Mouse (Mus musculus): ENCODE measurements around the gene Vps9d1.
A peak's percentile ranks its signal among the peaks of the same experiment; 100 is the strongest.

Gene Vps9d1

DNA sequence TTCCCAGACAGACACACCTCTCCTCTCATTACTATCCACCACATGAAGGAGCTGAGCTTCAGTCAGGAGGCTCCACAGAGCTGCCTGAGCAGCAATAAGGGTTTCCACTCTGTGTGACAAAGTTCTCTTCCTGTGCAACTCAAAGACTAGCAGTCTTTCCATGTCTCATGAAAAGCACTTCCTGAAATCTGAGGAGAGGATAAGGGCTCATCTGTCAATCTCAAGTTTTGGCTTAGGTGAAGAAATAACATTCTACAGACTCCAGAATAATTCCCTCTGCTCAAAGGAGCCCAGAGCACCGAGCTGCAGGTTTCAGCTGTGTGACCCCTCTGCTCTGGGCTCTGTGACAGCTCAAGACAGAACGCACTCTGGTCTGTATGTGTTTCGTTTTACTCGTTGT lies 1.2 kb downstream of the Vps9d1 start:
- DNase-seq, result no peak

DNA sequence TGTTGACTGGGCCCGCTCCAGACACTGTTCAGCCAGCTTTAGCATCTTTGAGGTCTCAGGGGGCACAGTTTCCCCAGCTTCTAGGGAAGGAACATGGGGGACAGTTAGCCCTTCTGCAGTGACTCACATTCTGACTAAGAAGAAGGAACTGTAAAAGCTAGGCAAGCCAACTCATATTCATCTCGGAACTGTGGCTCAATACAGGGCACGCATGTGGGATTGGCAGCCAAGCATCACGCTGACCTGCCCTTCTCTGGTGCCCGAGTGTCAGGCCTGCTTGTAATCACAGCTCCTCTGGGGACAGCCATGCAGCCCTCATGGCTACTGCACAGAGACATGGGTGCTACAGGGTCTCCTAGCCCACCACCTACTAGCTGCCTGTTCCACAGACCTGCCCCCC lies 3.2 kb downstream of the Vps9d1 start:
- DNase-seq, result no peak

DNA sequence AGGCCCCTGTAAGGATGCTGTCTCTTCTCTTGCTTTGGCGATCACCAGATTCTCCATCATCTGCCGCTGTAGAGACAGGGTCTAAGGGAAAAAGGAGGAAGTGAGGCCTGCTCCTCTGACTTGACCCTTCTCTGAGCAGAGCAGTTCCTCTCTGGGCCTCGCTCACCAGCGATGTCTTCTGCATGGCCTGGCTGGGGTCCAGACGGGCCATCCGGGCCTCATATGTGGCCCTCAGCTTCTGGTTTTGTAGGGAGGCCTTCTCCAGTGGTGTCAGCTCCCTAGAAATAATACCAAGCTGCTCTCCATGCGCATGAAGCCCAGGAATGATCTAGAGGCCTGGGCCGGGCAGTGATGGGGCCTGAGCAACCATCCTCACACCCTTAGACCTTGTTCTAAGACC lies 5.6 kb downstream of the Vps9d1 start:
- DNase-seq, result no peak

DNA sequence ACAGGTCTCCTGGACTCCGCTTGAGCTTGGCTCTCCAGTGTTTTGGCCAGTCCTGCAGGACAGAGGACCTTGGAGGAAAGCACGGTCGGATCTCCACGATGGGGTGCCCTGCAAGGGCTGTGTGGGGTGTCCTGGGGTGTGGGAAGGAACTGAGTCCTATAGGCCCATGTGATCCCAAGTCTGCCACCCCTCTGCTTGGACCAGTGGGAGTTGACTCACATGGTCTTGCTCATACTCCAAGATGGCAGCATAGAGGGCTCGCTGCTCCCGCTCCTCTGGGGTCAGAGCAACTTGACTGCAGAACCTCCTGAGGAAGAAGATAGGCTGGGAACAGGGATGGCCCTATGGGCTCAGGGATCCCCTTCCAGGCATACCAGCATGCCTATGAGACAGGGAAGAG lies 6.4 kb downstream of the Vps9d1 start:
- no peak for DNase-seq

DNA sequence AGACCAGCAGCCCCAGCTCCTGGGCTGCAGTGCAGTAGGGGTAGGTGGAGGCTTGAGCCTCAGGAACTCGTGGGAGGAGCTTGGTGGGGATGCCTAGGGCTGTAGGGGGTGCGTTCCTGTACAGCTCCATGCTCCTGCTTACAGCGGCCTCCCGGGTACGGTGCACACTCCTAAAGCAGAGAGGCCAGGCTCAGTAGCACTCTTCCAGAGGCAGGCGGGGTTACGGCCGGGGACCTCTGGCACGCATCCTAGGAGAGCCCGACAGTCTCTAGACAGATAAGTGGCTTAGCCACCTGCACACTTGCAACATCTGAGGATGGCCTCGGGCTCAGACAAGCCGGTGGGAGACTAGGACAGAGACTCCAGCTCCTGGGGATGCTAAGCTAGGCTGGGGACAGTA lies 8.6 kb downstream of the Vps9d1 start:
- no peak for DNase-seq

DNA sequence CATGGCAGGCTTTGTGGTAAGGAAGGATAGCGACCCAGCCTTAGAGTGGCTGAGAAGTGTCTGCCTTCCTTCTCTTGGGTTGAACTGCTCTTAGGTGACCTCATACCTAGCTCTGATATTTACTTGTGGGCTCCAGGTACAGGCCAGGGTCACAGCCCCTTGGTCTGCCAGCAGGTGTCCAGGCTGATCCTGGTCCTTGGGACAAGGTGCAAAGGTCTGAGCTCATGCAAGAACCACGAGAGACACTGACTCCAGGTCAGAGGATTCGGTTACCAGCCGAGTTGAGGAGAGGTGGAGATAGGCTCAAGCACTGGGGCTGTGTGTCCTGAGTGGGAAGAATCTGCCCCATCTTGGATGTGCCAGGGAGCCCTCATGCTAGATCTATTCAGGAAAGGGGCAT lies 9.8 kb downstream of the Vps9d1 start:
- DNase-seq, result no peak

DNA sequence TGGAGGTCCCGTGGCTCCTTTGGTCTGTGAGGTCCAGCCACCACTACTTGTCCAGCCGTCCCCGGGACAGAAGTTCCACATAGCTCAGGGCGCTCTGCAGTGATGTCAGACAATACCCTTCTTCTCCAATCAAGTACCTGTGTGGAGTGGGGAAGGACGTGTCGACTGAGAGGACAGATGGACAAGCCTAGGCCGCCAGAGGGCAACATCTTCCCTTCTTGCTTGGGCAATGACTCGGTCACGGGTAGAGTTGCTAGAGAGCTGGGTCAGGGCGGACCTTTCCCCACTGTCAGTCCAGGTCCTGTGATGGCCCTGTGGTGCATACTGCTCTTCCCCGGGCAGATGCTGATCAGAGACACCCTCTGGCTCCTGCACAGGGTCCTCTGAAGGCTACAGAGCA lies 11.1 kb downstream of the Vps9d1 start:
- no peak for DNase-seq

DNA sequence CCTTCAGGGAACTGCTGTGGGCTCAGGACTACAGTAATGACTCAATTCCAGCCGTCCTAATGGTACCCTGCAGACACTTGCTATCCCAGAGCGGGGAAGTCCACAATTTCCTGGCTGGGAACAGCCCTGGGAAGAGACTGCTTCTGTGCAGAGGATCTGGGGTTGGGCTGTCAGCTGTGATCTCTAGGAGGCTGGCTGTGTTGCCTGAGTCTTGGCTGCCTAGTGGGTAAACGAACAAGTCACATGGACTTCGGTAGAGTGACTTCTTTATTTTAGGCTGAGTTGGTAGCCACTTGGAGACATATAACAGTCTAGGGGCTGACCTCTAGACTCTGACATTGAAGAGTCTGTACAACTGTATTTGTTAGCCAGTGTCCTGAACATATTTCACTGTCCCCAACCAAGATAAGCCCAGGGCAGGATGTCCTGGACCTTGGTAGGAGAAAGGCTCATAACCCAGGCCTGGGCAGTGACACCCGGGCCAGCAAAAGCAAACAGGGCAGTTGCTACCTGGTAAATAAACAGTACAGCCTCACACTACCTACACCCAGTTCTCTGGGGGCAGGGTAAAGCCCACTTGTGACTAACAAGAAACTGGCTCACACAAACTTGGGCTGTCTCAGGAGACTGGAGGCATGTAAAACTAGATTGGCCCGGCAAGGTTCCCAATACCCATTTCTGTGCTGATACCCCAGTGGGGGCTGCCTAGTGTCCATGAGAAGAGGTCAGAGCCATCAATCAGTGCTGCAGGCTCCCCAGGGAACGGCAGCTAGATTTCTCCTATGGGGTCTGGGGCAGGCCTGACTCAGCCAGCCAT lies 11.8 kb downstream of the Vps9d1 start:
- no peak for DNase-seq

DNA sequence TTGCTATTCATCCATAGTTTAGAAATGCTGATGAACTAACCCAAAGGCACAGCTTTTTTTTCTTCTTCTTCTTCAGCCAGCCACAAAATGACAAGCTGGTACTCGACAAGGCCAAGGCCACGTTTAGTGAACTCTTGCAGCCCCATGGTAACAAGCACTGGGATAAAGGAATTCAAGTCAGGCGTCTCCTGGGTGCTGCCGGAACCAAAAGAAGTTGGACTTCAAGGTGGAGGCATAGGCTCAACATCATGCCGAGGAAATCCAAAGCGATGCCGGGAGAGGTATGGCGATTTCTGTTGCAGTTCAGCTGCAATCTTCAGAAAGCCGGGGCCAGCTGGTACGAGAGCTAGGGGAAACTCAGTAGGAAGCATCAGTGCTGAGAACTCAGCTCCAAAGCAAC lies 14.8 kb downstream of the Vps9d1 start:
- DNase-seq, result no peak

DNA sequence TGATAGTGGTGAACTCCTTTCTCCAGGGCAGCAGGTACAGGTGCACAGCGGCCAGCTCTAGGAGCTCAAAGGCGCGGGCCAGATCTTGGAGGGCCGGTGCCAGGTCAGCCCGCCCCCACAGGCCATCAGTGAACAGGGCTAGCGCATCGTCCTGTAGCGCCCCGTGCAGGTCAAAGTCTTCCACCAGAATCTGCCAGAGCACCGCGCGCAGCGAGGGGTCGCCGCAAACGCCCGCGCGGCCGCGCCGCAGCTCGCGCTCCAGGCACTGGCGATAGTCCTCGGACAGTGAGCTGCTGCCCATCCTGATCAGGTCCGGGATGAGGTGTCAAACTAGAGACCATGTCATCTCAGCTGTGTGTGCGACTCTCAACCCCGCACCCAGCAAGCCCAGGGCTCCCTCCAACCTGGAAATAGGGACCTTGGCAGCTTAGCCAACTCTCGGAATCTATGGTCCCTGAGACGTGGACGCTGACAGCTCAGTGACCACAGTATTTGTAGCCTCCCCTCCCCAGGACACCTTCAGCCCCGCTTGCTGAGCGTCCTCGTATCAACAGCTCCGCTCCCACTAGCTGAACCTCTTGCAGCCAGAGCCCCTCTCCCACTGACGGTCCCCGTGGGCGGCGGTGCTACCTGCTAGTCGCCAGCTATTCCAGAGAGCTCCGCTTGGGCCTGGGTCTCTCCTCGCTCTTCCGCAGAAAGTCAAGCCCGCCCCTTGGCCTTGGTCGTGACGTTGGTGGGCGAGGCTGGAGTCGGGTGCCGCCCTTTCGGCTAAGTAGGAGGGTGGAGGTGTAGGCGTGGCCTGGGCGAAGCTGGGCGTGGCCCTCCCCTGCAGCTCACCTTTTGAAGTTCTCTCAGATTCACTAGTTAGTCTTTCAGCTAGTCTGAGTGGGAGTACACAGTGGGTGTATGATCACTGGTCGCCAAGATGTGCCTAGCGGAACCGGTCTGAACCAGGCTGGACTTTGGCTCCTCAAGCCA lies 18.3 kb downstream of the Vps9d1 start, which contains the start of gene Spata2l:
Spata2l (minus strand) TSS at position 714 of the 978 bp plus-strand sequence.
- DNase-seq, result peak; percentile 84 to 87

DNA sequence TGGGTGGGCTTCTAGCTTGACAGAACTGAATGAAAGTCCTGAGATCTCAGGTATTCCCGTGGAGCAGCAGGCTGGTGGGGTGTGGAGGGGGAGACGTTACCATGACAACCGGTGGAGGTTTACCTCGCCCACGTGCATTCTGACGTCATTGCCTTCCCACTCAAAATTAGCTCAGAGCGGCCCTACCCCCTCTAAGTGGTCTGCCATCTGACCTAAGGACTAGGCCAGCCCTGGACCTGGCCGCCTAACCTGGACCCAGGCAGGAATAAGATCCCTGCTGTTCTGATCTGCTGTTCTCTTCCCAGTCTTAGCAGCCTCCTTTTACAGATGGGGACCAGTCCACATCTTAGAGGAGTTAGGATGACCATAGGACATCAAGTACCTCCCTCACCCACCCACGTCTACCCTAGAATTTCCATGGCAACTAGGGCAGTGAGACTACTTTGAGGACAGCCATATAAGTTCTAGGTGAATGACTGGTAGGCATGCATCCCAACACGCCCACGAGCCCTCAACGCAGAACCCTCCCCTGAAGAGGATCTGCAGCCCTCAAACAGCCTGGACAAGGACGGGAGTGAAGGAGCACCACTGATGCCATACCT lies 19.1 kb downstream of the Vps9d1 start:
- DNase-seq, result peak; percentile 58 to 69

DNA sequence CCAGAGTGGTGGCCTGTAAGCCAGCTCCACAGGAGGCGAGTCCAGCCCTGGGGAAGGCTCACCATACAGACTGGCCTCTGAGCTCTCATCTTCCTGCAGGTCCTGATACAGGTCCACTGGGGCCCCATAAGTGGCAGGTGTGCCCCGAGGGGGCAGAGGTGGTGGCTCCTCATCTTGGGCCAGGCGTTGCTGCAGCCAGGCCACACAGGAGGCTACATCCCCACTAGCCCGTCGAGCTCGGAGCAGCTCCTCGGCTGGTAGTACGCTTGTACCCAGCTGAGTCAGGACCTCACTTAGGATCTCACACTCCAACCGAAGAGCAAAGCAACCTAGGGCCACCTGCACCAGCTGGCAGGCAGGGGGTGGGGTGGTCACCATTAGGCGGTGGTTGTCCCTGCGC lies 20.4 kb downstream of the Vps9d1 start:
- DNase-seq, result no peak

DNA sequence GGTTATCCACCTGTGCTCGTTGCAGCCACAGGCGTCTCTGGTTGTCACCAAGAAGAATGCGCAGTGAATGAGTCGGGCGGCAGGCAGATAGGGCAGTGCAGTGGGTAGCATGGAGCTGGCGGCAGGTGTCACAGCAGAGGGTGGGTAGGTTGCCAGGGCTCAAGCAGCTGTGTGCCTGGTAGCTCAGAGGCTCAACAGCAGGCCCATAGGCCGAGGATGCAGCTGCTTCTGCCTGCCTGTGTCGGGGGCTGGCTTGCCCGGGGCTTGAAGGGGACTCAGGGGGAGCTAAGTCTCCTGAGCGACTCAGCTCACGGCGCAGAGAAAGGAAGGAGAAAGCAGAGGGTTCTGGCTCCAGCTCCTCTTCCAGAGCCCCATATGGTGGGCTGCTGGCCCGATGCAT lies 20.8 kb downstream of the Vps9d1 start:
- peak in 1 of 2 experiments; percentile 49 for DNase-seq

DNA sequence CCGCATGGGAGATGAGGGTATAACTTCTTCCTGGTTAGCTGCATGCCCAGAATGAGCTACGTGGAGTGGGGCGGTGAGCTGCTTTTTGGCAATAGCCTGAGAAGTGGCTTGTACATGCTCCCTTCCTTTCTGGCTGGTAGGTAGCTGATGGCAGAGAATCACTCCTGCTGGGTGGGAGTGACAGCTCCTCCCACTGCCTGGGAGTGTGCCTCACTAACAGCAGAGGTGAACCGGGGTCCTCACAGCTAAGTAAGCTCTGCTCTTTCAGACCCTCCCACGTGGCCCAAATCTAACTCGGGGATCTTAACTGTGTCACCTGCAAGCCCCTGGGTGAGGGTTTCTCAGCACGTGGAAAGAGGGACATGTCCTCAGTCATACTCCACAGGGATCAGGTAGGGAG lies 21.6 kb downstream of the Vps9d1 start:
- no peak for DNase-seq

DNA sequence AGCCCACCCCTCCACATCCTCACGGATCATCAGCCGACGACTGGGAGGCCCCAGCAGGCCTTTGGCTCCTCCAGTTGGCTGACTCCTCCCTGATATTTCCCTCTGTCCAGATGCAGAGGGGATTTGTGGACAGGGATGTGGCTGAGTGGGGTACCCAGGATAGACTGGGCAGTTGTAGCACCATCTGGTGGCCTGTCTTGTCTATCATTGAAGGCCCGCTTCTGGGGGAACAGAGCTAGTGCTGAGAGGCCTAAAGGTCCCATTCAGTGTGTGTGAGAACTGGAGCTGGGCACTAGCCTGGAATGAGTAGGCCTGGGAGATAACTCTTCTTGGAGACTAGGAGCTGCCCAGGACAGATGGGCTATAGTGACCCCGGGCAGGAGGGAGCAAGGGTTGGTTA lies 22.4 kb downstream of the Vps9d1 start:
- DNase-seq, result peak; percentile 31 to 44

DNA sequence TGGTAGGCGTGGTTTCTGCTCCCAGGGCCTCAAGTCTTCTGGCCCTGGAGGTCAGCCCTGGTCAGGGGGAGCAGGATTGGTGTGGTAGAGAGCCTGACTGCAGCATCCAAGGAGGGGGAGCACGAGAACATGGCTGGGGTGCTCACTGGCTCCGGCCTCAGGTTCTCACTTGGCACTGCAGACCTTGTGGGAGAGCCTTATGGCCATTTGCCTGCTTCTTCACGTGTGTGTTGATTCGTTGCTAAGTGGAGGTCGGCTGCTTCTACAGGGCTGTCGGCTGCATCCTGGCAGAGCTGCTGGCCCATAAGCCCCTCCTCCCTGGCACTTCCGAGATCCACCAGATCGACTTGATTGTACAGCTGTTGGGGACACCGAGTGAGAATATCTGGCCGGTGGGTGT lies 23.8 kb downstream of the Vps9d1 start:
- DNase-seq, result peak in 1 of 2 experiments; percentile 53

DNA sequence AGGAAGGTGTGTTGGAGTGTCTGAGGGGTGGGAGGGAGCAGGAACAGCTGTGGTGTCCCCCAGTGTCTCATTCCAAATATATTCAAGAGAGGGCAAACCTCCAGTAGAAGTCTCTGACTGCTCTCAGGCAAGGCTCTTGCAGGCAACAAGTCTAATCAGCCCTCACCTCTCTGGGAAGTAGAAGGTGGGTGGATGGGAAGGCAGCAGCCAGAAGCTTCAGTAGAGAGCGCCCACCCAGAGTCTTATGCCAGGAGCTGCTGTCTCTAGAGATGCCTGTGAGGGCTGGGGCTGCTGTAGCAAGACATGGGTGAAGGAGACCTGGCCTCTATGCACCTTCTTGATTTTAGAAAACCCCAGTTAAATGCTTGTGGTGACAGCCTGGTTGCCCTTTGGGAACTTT lies 25.7 kb downstream of the Vps9d1 start:
- no peak for DNase-seq

DNA sequence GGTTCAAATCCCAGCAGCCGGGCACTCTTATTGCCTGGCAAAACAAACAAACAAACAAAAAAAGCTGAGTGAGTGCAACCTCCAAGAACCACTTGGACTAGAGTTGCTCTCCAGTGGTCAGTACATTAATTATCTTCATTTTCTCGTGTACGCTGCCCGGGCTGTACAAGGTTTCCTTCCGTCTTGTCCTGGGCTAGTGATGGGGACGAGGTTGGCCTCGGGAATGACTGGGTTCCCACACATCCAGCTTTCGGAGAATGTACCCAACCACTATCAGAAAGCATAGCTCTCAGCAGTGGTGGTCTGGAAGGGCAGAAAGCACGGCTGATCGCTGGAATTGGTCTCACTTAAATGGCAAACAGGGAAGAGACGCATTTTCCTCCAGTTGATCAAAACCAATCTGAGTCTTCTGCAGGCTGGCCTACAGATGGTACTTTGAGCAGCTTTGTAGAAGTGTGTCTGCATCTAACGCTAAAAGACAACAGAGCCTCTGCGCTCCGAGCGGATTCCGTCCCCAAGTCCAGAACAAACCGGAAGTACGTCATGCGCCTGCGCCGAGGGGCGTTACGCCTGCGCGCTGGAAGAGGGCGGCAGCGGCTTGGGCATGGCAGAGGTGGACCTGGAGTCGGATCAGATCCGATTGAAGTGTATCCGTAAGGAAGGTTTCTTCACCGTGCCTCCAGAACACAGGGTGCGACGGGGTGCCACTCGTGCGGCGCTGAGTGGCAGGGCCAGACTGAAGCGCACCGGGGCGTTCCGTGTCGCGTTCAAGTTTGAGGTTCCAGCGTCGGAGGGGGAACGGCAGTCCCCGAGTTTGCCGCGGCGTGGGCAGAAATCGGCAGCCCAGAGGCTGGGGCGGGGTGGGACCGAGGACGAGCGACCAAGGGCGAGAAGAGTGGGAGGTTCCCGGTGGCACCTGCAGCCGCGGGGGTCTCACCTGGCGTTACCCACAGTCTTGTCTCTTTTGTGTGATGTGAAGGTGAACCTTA lies 29.6 kb downstream of the Vps9d1 start, which contains the start of gene Cdk10:
Cdk10 (plus strand) TSS at position 565 of the 989 bp plus-strand sequence.
- peak; percentile 93 to 95 for DNase-seq

DNA sequence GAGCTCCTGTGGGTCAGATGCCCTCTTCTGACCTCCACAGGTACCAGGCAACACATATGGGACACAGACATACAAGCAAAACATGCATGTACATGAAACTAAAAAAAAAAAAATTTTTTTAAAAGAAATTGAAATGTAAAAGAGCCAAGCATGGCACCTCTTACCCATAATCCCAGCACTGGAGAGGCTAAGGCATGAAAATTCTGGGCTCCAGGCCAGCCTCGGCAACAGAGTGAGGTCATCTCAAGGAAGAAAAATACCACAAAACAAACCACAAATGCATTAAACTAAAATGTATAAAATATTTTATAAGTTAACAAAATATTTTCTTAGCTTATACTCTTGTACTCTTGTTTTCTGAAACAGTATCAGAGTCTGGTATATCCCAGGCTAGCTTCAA lies 33.2 kb downstream of the Vps9d1 start:
- DNase-seq, result no peak

DNA sequence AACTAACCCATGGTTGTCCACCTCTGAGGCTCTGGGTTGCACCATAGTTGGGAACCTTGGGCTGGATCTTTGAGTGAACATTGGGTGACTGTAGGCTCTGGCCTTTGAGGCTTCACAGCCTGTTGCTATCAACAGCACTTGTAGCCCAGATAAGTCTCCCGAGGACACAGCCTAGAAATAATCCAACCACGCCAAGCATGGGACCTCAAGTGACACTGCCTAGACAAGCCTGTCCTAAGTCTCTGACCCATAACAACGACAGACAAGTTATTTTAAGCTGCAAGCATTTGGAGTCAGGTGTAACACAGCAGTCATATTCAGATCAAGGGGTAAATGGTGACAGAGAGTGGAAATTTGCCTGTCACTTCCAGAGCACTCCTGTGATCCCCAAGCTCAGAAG lies 38.7 kb downstream of the Vps9d1 start:
- no peak for DNase-seq

DNA sequence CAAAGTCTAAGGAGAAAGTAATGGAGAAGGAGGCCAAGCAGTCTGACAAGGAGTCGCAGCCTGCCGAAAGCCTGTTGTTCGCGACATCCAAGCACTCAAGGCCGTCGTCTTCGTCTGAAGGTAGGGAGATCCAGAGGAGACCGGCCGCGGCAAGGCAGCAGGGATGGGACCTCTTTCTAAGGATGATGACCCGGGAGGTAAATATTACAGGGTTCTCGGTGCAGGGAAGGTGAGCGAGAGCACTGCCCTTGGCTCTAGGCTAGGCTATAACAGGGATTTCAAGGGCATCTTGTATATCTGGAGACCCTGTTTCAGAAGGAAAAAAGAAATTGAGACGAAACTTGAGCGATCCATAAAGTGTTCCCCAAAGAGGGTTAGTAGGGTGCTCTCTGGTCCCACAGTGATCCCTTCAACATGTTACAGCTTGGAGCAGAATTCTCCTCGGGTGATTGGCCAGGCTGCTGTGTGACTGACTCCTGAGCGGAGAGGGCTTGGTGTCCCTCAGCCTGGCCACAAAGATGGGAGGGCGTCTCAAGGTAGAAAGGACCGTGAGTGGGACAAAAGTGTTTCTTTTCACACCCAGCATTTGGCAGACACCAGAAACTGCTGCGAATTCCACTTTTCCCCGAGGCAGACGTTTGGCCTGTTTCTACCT lies 40.9 kb downstream of the Vps9d1 start:
- no peak for DNase-seq
